Mouse (Mus musculus): ENCODE data around the gene Rbx1.
A peak's percentile ranks its signal among the peaks of the same experiment; 100 is the strongest.

Rbx1 gene

GRCm38 (mm10) chr15:81485483-81485882 lies 19.4 kb downstream of the Rbx1 start:
- no peak for DNase-seq

GRCm38 (mm10) chr15:81503466-81503865 lies 37.4 kb downstream of the Rbx1 start:
- DNase-seq, result no peak

- no peak for DNase-seq
These were observed 37.9 kb downstream of the Rbx1 start for GRCm38 (mm10) chr15:81503995-81504394.

GRCm38 (mm10) chr15:81507201-81507600 lies 41.1 kb downstream of the Rbx1 start:
- DNase-seq, result peak; percentile 79

GRCm38 (mm10) chr15:81510621-81511020 lies 44.5 kb downstream of the Rbx1 start:
- no peak for DNase-seq

- peak; percentile 63 for DNase-seq
These were observed 45.6 kb downstream of the Rbx1 start for GRCm38 (mm10) chr15:81511601-81512261.

GRCm38 (mm10) chr15:81514111-81514971 lies 48.2 kb downstream of the Rbx1 start:
- peak; percentile 91 for DNase-seq

- no peak for DNase-seq
These were observed 49.1 kb downstream of the Rbx1 start for GRCm38 (mm10) chr15:81515221-81515620.

- no peak for DNase-seq
These were observed 51.9 kb downstream of the Rbx1 start for GRCm38 (mm10) chr15:81518031-81518430.

GRCm38 (mm10) chr15:81518761-81519160 lies 52.7 kb downstream of the Rbx1 start:
- no peak for DNase-seq

GRCm38 (mm10) chr15:81522036-81522751 lies 56.1 kb downstream of the Rbx1 start:
- DNase-seq, result peak; percentile 77

GRCm38 (mm10) chr15:81522761-81523168 lies 56.7 kb downstream of the Rbx1 start:
- DNase-seq, result no peak

- peak; percentile 99 for DNase-seq
These were observed 57.2 kb downstream of the Rbx1 start for GRCm38 (mm10) chr15:81523169-81523871.

GRCm38 (mm10) chr15:81523901-81524300 lies 57.8 kb downstream of the Rbx1 start:
- no peak for DNase-seq

Measured in thymus, postnatal 25 days (tissue).